Mouse (Mus musculus): Measurements from ENCODE around the gene Cacna2d1. TPM values are rescaled to one million over a fixed set of nuclear protein-coding genes. Genes with fewer than 3 reads are reported as not detected.

Cacna2d1 gene
- polyA plus RNA-seq, 1 experiment from 2014 or later, result 32.8 TPM

GRCm38 (mm10) chr5:16181041-16181440 lies 246.6 kb downstream of the Cacna2d1 start:
- WGBS, result 76% methylated on average over 7 of the region's 7 CpGs
- Histone ChIP-seq H3K4me1 (no peaks in the 10 kb centered on the region), H3K36me3 (no peaks in the 10 kb centered on the region), H3K4me3 (replicated peaks) (no peak overlapping the region), H3K4me2 (no peak overlapping the region), H3K9me3 (replicated peaks) (no peaks in the 10 kb centered on the region), H3K9ac (replicated peaks) (no peak overlapping the region), H3K27me3 (replicated peaks) (no peaks in the 10 kb centered on the region), H3K27ac (replicated peaks) (no peak overlapping the region)
- no peak for ATAC-seq (ENCODE audit: low FRiP score)

DNA sequence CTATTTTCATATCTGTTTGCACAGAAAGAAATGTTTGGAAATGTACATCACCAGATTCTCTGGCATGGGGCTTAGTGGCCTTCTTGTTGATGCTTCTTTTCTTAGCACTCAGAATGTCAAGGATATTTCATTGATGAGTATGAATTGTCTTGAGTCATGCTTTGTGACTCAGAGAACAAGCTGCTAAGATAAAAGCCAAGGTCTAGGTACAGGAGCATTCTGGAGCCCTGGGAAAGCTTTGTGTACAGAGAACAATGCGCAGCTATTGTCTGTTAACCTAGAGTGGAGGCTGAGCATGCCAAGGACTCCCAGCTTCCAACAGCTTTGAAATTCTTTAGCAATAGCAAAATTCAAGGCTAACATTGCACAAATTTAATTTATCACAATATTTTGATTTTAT lies 249.6 kb downstream of the Cacna2d1 start:
- Histone ChIP-seq H3K36me3 (no peaks in the 10 kb centered on the region), H3K4me1 (no peaks in the 10 kb centered on the region), H3K27me3 (replicated peaks) (no peaks in the 10 kb centered on the region), H3K27ac (replicated peaks) (no peak overlapping the region), H3K4me2 (no peak overlapping the region), H3K9ac (replicated peaks) (no peak overlapping the region), H3K4me3 (replicated peaks) (no peak overlapping the region), H3K9me3 (replicated peaks) (no peaks in the 10 kb centered on the region)
- no peak for ATAC-seq (ENCODE audit: low FRiP score)
- 82% methylated on average over 1 of the region's 1 CpGs for WGBS

- no peak overlapping the region for H3K9ac ChIP-seq (replicated peaks)
- H3K27ac ChIP-seq (replicated peaks), result no peak overlapping the region
- no peak for ATAC-seq (ENCODE audit: low FRiP score)
- no peaks in the 10 kb centered on the region for H3K27me3 ChIP-seq (replicated peaks)
- H3K36me3 ChIP-seq, result no peaks in the 10 kb centered on the region
- no peaks in the 10 kb centered on the region for H3K4me1 ChIP-seq
- WGBS, result 54% methylated on average over 3 of the region's 3 CpGs
- H3K4me2 ChIP-seq, result no peak overlapping the region
- H3K4me3 ChIP-seq (replicated peaks), result no peak overlapping the region
- H3K9me3 ChIP-seq (replicated peaks), result no peaks in the 10 kb centered on the region
Measured at GRCm38 (mm10) chr5:16187931-16188330, 253.4 kb downstream of the Cacna2d1 start.

DNA sequence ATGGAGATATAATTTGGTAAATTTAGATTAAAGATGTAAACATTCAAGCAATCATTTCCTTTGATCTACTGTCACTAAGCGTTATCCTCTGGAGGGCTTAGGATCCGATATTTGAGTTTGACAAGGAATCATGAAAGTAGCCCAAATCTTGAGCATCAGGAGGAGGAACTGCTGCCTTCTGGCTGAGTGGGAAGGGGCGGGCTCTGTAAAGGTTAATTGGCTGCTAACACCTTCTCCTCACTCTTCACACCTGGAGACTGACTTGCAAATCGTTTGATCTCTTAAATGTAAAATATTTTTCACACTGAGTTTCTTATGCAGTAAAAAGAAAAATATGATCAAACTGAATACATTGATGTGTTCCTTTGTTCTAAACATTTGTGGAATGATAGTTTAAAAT lies 255.4 kb downstream of the Cacna2d1 start:
- H3K36me3 ChIP-seq, result no peaks in the 10 kb centered on the region
- H3K27ac ChIP-seq (replicated peaks), result no peak overlapping the region
- ATAC-seq (ENCODE audit: low FRiP score), result no peak
- H3K4me3 ChIP-seq (replicated peaks), result no peak overlapping the region
- no peaks in the 10 kb centered on the region for H3K9me3 ChIP-seq (replicated peaks)
- H3K4me2 ChIP-seq, result no peak overlapping the region
- H3K4me1 ChIP-seq, result no peaks in the 10 kb centered on the region
- WGBS, result 71% methylated on average over 4 of the region's 4 CpGs
- no peak overlapping the region for H3K9ac ChIP-seq (replicated peaks)
- H3K27me3 ChIP-seq (replicated peaks), result no peaks in the 10 kb centered on the region

DNA sequence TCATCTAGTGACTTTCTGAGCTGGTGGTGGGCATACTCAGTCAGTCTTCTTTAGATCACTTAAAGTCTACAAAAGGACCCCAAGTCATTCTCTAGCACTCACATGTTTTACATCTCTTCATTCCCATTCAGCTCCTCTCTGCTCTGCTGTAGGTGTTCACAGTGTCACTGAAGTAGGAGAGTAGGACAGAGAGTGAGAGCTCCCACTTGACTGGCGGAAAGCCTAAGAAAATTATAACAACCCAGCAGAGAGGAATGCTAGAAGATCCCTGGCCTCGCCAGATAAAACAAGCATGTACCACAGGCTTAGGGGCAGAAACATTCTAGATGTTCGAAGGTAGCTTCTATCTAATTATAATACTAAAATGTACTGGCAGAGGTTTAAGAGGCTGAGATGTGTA lies 256.7 kb downstream of the Cacna2d1 start:
- no peaks in the 10 kb centered on the region for H3K27me3 ChIP-seq (replicated peaks)
- no peak overlapping the region for H3K9ac ChIP-seq (replicated peaks)
- H3K4me3 ChIP-seq (replicated peaks), result no peak overlapping the region
- no peaks in the 10 kb centered on the region for H3K4me1 ChIP-seq
- ATAC-seq (ENCODE audit: low FRiP score), result no peak
- H3K27ac ChIP-seq (replicated peaks), result no peak overlapping the region
- H3K4me2 ChIP-seq, result no peak overlapping the region
- WGBS, result 85% methylated on average over 3 of the region's 3 CpGs
- no peaks in the 10 kb centered on the region for H3K9me3 ChIP-seq (replicated peaks)
- no peaks in the 10 kb centered on the region for H3K36me3 ChIP-seq

DNA sequence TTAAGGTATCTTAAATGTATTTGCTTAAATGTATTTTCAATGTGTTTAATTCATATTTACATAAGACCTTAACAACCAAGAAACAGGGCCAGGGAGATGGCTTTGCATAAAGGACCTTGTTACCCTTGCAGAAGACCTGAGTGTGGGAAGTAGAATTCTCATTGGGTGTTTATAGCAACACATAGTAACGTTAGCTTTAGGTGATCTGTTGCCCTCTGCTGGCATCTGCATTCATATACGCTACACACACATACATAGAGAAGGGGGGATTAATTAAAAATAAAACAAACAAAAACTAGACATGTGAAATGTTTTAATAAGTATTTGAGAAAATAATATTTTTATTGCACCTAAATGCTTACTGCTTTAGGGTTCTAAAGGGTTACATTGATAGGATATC lies 265.3 kb downstream of the Cacna2d1 start:
- ATAC-seq (ENCODE audit: low FRiP score), result peak; percentile 77
- no peaks in the 10 kb centered on the region for H3K27me3 ChIP-seq (replicated peaks)
- WGBS, result 33% methylated on average over 2 of the region's 2 CpGs

DNA sequence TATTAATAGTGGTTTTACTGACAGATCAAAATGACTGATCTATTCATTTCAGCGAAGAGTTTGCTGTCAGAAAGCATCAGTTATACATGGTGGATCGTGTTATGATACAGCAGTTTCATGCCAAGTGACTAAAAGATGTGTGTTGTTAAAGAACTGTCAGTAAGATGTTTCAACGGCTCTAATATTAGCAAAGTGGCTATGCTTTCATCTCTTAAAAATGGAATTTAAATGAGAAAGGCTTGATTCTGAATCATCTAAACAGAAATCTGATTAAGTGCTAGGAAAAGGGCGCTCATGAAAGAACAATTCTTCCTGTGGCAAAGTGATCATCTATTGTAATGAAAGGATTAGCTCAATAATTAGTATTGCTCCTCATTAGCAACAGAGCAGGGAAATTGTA lies 287.5 kb downstream of the Cacna2d1 start:
- H3K36me3 ChIP-seq, result no peaks in the 10 kb centered on the region
- H3K9me3 ChIP-seq (replicated peaks), result no peaks in the 10 kb centered on the region
- H3K9ac ChIP-seq (replicated peaks), result no peak overlapping the region
- H3K4me2 ChIP-seq, result no peak overlapping the region
- no peaks in the 10 kb centered on the region for H3K4me1 ChIP-seq
- H3K27me3 ChIP-seq (replicated peaks), result no peaks in the 10 kb centered on the region
- H3K27ac ChIP-seq (replicated peaks), result no peak overlapping the region
- WGBS, result 74% methylated on average over 4 of the region's 4 CpGs
- no peak for ATAC-seq (ENCODE audit: low FRiP score)
- no peak overlapping the region for H3K4me3 ChIP-seq (replicated peaks)

More for the DNA sequence above, 265.3 kb downstream of the Cacna2d1 start:
- Histone ChIP-seq H3K4me2 (no peak overlapping the region), H3K4me1 (no peaks in the 10 kb centered on the region), H3K27ac (replicated peaks) (no peak overlapping the region), H3K4me3 (replicated peaks) (no peak overlapping the region), H3K9me3 (replicated peaks) (no peaks in the 10 kb centered on the region), H3K9ac (replicated peaks) (no peak overlapping the region), H3K36me3 (no peaks in the 10 kb centered on the region)

- no peak for ATAC-seq (ENCODE audit: low FRiP score)
- 38% methylated on average over 2 of the region's 2 CpGs for WGBS
- H3K9ac ChIP-seq (replicated peaks), result no peak overlapping the region
- no peaks in the 10 kb centered on the region for H3K36me3 ChIP-seq
- H3K9me3 ChIP-seq (replicated peaks), result no peaks in the 10 kb centered on the region
- no peaks in the 10 kb centered on the region for H3K27me3 ChIP-seq (replicated peaks)
- no peak overlapping the region for H3K27ac ChIP-seq (replicated peaks)
- H3K4me2 ChIP-seq, result no peak overlapping the region
- H3K4me3 ChIP-seq (replicated peaks), result no peak overlapping the region
- no peaks in the 10 kb centered on the region for H3K4me1 ChIP-seq
Measured at GRCm38 (mm10) chr5:16225359-16225758, 290.9 kb downstream of the Cacna2d1 start.

GRCm38 (mm10) chr5:16229384-16229783 lies 294.9 kb downstream of the Cacna2d1 start:
- no peaks in the 10 kb centered on the region for H3K27me3 ChIP-seq (replicated peaks)
- ATAC-seq (ENCODE audit: low FRiP score), result no peak
- no peaks in the 10 kb centered on the region for H3K4me1 ChIP-seq
- no peak overlapping the region for H3K9ac ChIP-seq (replicated peaks)
- no peak overlapping the region for H3K4me2 ChIP-seq
- WGBS, result 87% methylated on average over 3 of the region's 3 CpGs
- no peak overlapping the region for H3K27ac ChIP-seq (replicated peaks)
- no peaks in the 10 kb centered on the region for H3K9me3 ChIP-seq (replicated peaks)
- no peaks in the 10 kb centered on the region for H3K36me3 ChIP-seq
- H3K4me3 ChIP-seq (replicated peaks), result no peak overlapping the region

- Histone ChIP-seq H3K4me3 (replicated peaks) (no peak overlapping the region), H3K9me3 (replicated peaks) (no peaks in the 10 kb centered on the region), H3K27ac (replicated peaks) (no peak overlapping the region), H3K27me3 (replicated peaks) (no peaks in the 10 kb centered on the region), H3K36me3 (no peaks in the 10 kb centered on the region), H3K9ac (replicated peaks) (no peak overlapping the region), H3K4me2 (no peak overlapping the region), H3K4me1 (peaks cover 14% of the 10 kb centered on the region)
- ATAC-seq (ENCODE audit: low FRiP score), result no peak
- WGBS, result 88% methylated on average over 9 of the region's 9 CpGs
Measured at GRCm38 (mm10) chr5:16231477-16231876, 297.0 kb downstream of the Cacna2d1 start.

GRCm38 (mm10) chr5:16234891-16235290 lies 300.4 kb downstream of the Cacna2d1 start:
- H3K9ac ChIP-seq (replicated peaks), result no peak overlapping the region
- peaks cover 17% of the 10 kb centered on the region for H3K4me1 ChIP-seq
- no peak overlapping the region for H3K4me3 ChIP-seq (replicated peaks)
- ATAC-seq (ENCODE audit: low FRiP score), result no peak; the same call in 1 of the 2 replicates
- WGBS, result 36% methylated on average over 6 of the region's 6 CpGs
- H3K27me3 ChIP-seq (replicated peaks), result no peaks in the 10 kb centered on the region
- no peaks in the 10 kb centered on the region for H3K9me3 ChIP-seq (replicated peaks)
- no peak overlapping the region for H3K4me2 ChIP-seq
- H3K27ac ChIP-seq (replicated peaks), result peak overlapping the region; percentile 14
- H3K36me3 ChIP-seq, result no peaks in the 10 kb centered on the region

DNA sequence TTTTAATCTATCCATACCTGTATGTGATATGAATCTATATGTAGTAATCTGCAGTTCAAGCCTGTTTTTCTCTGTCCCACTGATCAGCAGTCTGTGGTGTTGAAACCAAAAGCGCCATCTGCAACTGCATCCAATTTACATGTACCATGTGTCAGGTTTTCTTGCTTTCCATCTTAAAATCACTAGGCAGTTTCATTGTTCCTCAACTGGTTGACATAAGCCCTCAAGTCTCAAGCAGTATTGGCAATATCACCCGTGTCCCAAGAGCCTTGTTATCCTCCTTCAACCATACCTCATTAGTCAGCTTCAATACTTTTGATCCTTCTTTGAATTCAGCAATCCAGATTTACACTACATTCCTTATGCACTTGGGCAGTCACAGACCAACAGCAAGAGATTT lies 301.4 kb downstream of the Cacna2d1 start:
- no peak overlapping the region for H3K4me2 ChIP-seq
- ATAC-seq (ENCODE audit: low FRiP score), result peak; percentile 26; the same call in 1 of the 2 replicates
- H3K4me3 ChIP-seq (replicated peaks), result no peak overlapping the region
- H3K9me3 ChIP-seq (replicated peaks), result no peaks in the 10 kb centered on the region
- H3K36me3 ChIP-seq, result no peaks in the 10 kb centered on the region
- H3K27me3 ChIP-seq (replicated peaks), result no peaks in the 10 kb centered on the region
- H3K4me1 ChIP-seq, result peaks cover 17% of the 10 kb centered on the region
- H3K27ac ChIP-seq (replicated peaks), result no peak overlapping the region
- H3K9ac ChIP-seq (replicated peaks), result no peak overlapping the region
- WGBS, result 73% methylated on average over 2 of the region's 2 CpGs

- 0 out of 2 replicates have a peak overlapping the region, but pooled peaks have one; percentile 18 for H3K27ac ChIP-seq (replicated peaks)
- H3K4me3 ChIP-seq (replicated peaks), result no peak overlapping the region
- H3K4me2 ChIP-seq, result no peak overlapping the region
- ATAC-seq (ENCODE audit: low FRiP score), result no peak
- H3K9ac ChIP-seq (replicated peaks), result no peak overlapping the region
- peaks cover 17% of the 10 kb centered on the region for H3K4me1 ChIP-seq
- H3K27me3 ChIP-seq (replicated peaks), result no peaks in the 10 kb centered on the region
- H3K36me3 ChIP-seq, result no peaks in the 10 kb centered on the region
- 60% methylated on average over 4 of the region's 4 CpGs for WGBS
- no peaks in the 10 kb centered on the region for H3K9me3 ChIP-seq (replicated peaks)
Measured at GRCm38 (mm10) chr5:16236608-16237007, 302.1 kb downstream of the Cacna2d1 start.

Measured in neural tube, embryonic 15.5 days (tissue).